Mouse (Mus musculus) stomach, embryonic 14.5 days (tissue): ENCODE results near the gene March6. TPM values are rescaled to one million over a fixed set of nuclear protein-coding genes. Genes with fewer than 3 reads are reported as not detected.

ENCODE experiments used
- ATAC-seq: fragments of 200-750 bp; cut with Nextera tagmentation; 2 replicates; pipeline ENCODE4 v1.8.0; 2017; ENCODE audit warnings: low read depth, moderate TSS enrichment; ENCODE audit not compliant: insufficient number of reproducible peaks, insufficient read depth, low FRiP score
- H3K27ac ChIP-seq: fragments of 300-500 bp; sonication (generic); 2 replicates; pipeline ENCODE4 v1.5.1; 2014; ENCODE audit warnings: mild to moderate bottlenecking, low read length, moderate library complexity, mixed read lengths
- H3K27me3 ChIP-seq: fragments of 300-500 bp; sonication (generic); 2 replicates; pipeline ENCODE4 v1.6.1; 2014; ENCODE audit warnings: low read length, control low read depth, mixed read lengths; ENCODE audit not compliant: control insufficient read depth, insufficient read depth
- H3K36me3 ChIP-seq: fragments of 300-500 bp; sonication (generic); 2 replicates; pipeline ENCODE4 v1.6.1; 2014; ENCODE audit warnings: mild to moderate bottlenecking, control low read depth, low read length, moderate library complexity, mixed read lengths; ENCODE audit not compliant: control insufficient read depth, insufficient read depth
- H3K4me1 ChIP-seq: fragments of 300-500 bp; sonication (generic); 2 replicates; pipeline ENCODE4 v1.6.1; 2014; ENCODE audit warnings: low read length, control low read depth, mixed read lengths; ENCODE audit not compliant: control insufficient read depth, insufficient read depth
- H3K4me2 ChIP-seq: fragments of 300-500 bp; sonication (generic); replicated peaks from 2 replicates; pipeline ENCODE4 v1.6.1; 2014; ENCODE audit warnings: low read depth, low read length, control low read depth
- H3K4me3 ChIP-seq: fragments of 300-500 bp; sonication (generic); 2 replicates; pipeline ENCODE4 v1.5.1; 2014; ENCODE audit warnings: low read depth, low read length, control low read depth
- H3K9ac ChIP-seq: fragments of 300-500 bp; sonication (generic); replicated peaks from 2 replicates; pipeline ENCODE4 v1.6.1; 2014; ENCODE audit warnings: low read depth, mild to moderate bottlenecking, control low read depth, low read length, moderate library complexity, mixed read lengths
- H3K9me3 ChIP-seq: fragments of 300-500 bp; sonication (generic); 2 replicates; pipeline ENCODE4 v1.6.1; 2016; ENCODE audit warnings: low read depth, low read length, control low read depth; ENCODE audit not compliant: control insufficient read depth
- WGBS: fragments of 180-500 bp; shearing (Covaris S2); extraction: QIAGEN DNeasy Blood & Tissue Kit; methylation state at CpG from one replicate; pipeline ENCODE4 v1.1.7; 2014; 5-methylcytosine and 5-hydroxymethylcytosine counted together
- polyA plus RNA-seq: library from polyadenylated mRNA; unstranded; fragments of >200 nt; fragmentation: Nextera tagmentation; extraction: Ambion mirVana; gene quantifications from 2 replicates; pipeline ENCODE4 v1.2.1, GENCODE M21; 2014

March6 gene
- polyA plus RNA-seq, 1 experiment from 2014 or later, result 37.2 TPM

- no peaks in the 10 kb centered on the region for H3K9me3 ChIP-seq
- H3K27me3 ChIP-seq, result no peaks in the 10 kb centered on the region
- WGBS, result 76% methylated on average over 3 of the region's 3 CpGs
- no peak overlapping the region for H3K4me3 ChIP-seq
- peaks cover 50% of the 10 kb centered on the region for H3K36me3 ChIP-seq
- H3K4me1 ChIP-seq, result no peaks in the 10 kb centered on the region
- ATAC-seq, result no peak
- H3K27ac ChIP-seq, result no peak overlapping the region
- H3K9ac ChIP-seq, result no peak overlapping the region
- no peak overlapping the region for H3K4me2 ChIP-seq
Observed at GRCm38 (mm10) chr15:31494310-31494709, 36.5 kb downstream of the March6 start.

DNA sequence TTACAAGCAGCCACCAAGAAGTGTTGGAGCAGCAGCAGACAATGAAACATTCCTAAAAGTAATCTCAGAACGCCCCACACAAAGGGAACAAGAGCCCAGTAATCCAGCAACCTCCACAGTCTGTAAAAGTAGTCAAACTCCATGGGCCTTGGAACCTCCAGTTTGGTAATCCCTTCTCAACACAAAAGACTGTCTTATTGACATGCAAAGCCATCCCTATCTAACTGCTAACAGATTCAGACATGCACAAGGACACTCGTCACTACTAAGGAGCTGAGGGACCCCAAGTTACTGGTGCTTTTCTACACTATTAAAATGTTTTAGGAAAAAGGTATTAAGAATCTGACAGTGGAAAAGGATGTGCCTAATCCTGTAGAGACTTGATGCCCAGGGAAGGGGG, 43.4 kb downstream of the March6 start:
- no peak for ATAC-seq
- Histone ChIP-seq H3K4me1 (no peaks in the 10 kb centered on the region), H3K9me3 (no peaks in the 10 kb centered on the region), H3K36me3 (peaks cover 36% of the 10 kb centered on the region), H3K27me3 (no peaks in the 10 kb centered on the region), H3K9ac (no peak overlapping the region), H3K27ac (no peak overlapping the region), H3K4me2 (no peak overlapping the region), H3K4me3 (no peak overlapping the region)
- 81% methylated on average over 2 of the region's 2 CpGs for WGBS

DNA sequence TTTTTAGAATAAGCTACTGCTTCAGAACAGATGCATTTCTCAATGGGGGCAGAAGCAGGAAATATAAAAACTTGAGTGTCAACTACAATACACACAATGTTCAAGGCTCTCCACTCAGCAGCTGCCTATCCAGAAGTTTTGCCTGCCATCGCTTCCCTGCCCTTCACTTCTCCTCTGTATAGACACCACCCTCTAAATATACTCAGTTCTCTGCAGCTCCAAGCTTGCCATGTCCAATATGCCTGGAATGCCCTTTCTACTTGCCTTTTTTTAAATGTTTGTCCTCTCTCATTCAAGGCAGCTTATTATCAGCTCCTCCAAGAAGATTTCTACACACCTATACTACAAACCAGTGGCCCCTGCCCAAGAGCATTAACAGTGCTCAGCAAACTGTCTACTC, 54.2 kb downstream of the March6 start:
- H3K4me1 ChIP-seq, result no peaks in the 10 kb centered on the region
- H3K27me3 ChIP-seq, result no peaks in the 10 kb centered on the region
- no peak overlapping the region for H3K27ac ChIP-seq
- no peak overlapping the region for H3K4me3 ChIP-seq
- H3K9me3 ChIP-seq, result no peaks in the 10 kb centered on the region
- no peak overlapping the region for H3K9ac ChIP-seq
- peaks cover 54% of the 10 kb centered on the region for H3K36me3 ChIP-seq
- H3K4me2 ChIP-seq, result no peak overlapping the region
- no peak for ATAC-seq
- 94% methylated on average over 1 of the region's 1 CpGs for WGBS

DNA sequence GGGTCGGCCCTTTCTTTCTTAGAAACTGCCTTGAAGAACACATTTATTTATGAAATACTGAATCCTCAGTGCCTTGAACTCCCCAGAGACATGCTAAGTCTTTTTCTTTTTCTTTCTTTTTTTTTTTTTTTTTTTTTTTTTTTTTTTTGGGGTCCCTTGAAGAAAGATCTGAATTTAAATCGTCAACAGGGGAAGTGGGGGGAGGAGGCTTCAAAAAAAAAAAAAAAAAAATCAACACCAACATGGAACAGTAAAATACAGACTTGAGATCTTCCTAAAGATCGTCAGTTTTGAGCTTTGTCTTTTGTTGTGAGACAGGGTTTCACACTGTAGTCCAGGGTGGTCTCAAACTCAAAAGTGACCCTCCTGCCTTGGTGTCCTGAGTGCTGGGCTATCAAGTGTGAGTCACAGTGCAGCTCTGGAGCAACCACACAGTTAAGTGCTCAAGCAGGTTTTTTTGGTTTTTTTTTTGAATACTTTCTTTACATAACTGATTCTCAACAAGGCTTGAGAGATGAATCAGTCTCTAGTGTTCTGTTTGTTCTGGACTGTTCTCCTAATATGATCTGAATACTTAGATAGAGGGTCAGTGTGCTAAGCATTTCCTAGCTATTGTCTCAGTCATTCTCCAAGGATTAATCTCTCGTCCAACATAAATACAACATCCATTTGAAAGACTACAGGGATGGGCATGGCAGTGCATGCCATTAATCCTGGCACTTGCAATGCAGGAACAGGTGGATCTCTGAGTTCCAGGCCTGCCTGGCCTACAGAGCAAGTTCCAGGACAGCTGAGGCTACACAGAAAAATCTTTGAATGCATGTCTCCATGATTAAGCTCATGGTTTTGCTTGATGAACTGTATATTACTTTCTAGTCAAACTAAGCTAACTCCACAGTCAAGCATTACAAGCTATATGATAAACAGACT, 57.9 kb downstream of the March6 start:
- 63% methylated on average over 4 of the region's 4 CpGs for WGBS
- Histone ChIP-seq H3K27ac (no peak overlapping the region), H3K4me3 (no peak overlapping the region), H3K4me2 (no peak overlapping the region), H3K9ac (no peak overlapping the region), H3K9me3 (no peaks in the 10 kb centered on the region), H3K36me3 (peaks cover 37% of the 10 kb centered on the region), H3K27me3 (no peaks in the 10 kb centered on the region), H3K4me1 (no peaks in the 10 kb centered on the region)
- ATAC-seq, result no peak

- H3K36me3 ChIP-seq, result peaks cover 35% of the 10 kb centered on the region
- ATAC-seq, result no peak
Observed at GRCm38 (mm10) chr15:31471529-31471928, 59.3 kb downstream of the March6 start.

GRCm38 (mm10) chr15:31469497-31469896, 61.4 kb downstream of the March6 start:
- Histone ChIP-seq H3K9me3 (no peaks in the 10 kb centered on the region), H3K27me3 (no peaks in the 10 kb centered on the region), H3K4me3 (no peak overlapping the region), H3K4me1 (no peaks in the 10 kb centered on the region), H3K27ac (no peak overlapping the region), H3K4me2 (no peak overlapping the region), H3K9ac (no peak overlapping the region), H3K36me3 (peaks cover 46% of the 10 kb centered on the region)
- no peak for ATAC-seq
- WGBS, result 89% methylated on average over 4 of the region's 4 CpGs

More at GRCm38 (mm10) chr15:31471529-31471928, 59.3 kb downstream of the March6 start:
- Histone ChIP-seq H3K27ac (no peak overlapping the region), H3K27me3 (no peaks in the 10 kb centered on the region), H3K4me1 (no peaks in the 10 kb centered on the region), H3K4me3 (no peak overlapping the region), H3K4me2 (no peak overlapping the region), H3K9me3 (no peaks in the 10 kb centered on the region), H3K9ac (no peak overlapping the region)
- 91% methylated on average over 4 of the region's 4 CpGs for WGBS

- no peak for ATAC-seq
- Histone ChIP-seq H3K4me3 (no peak overlapping the region), H3K9ac (no peak overlapping the region), H3K4me1 (no peaks in the 10 kb centered on the region), H3K9me3 (no peaks in the 10 kb centered on the region), H3K4me2 (no peak overlapping the region), H3K27ac (no peak overlapping the region), H3K36me3 (peaks cover 43% of the 10 kb centered on the region), H3K27me3 (no peaks in the 10 kb centered on the region)
- WGBS, result 93% methylated on average over 5 of the region's 5 CpGs
Observed at GRCm38 (mm10) chr15:31468806-31469205, 62.0 kb downstream of the March6 start.

- no peak for ATAC-seq
- WGBS, result 94% methylated on average over 1 of the region's 1 CpGs
- Histone ChIP-seq H3K27ac (no peak overlapping the region), H3K4me2 (no peak overlapping the region), H3K9me3 (no peaks in the 10 kb centered on the region), H3K27me3 (no peaks in the 10 kb centered on the region), H3K4me1 (no peaks in the 10 kb centered on the region), H3K4me3 (no peak overlapping the region), H3K36me3 (peaks cover 49% of the 10 kb centered on the region), H3K9ac (no peak overlapping the region)
Observed at GRCm38 (mm10) chr15:31466749-31467148, 64.1 kb downstream of the March6 start.
